Mouse (Mus musculus) MEL (cell line): ENCODE measurements at regions not wholly inside any gene's neighbourhood (a gene's known extent, or its start where the extent isn't known, plus 50 kb on each side); places are given as distances from the start of the nearest gene placed in this dataset.

Experiments used
- NRF1 ChIP-seq: IDR thresholded peaks from 2 replicates; pipeline ENCODE4 v1.6.1; 2014; ENCODE audit warnings: low read depth, mild to moderate bottlenecking, inconsistent platforms, low read length, improper control_type of control experiment, moderate library complexity; ENCODE audit not compliant: poor library complexity, insufficient read depth, severe bottlenecking
- POLR2A ChIP-seq, 2 experiments: IDR thresholded peaks; 2 replicates each; pipeline ENCODE4 v1.6.1; 2011 to 2012; ENCODE audit warnings: low read length in 2 of 2, mild to moderate bottlenecking in 2 of 2, control low read depth in 1 of 2, improper control_type of control experiment in 1 of 2, low read depth in 1 of 2, moderate library complexity in 1 of 2; ENCODE audit not compliant: control insufficient read depth in 1 of 2, insufficient read depth in 1 of 2, poor library complexity in 1 of 2

DNA sequence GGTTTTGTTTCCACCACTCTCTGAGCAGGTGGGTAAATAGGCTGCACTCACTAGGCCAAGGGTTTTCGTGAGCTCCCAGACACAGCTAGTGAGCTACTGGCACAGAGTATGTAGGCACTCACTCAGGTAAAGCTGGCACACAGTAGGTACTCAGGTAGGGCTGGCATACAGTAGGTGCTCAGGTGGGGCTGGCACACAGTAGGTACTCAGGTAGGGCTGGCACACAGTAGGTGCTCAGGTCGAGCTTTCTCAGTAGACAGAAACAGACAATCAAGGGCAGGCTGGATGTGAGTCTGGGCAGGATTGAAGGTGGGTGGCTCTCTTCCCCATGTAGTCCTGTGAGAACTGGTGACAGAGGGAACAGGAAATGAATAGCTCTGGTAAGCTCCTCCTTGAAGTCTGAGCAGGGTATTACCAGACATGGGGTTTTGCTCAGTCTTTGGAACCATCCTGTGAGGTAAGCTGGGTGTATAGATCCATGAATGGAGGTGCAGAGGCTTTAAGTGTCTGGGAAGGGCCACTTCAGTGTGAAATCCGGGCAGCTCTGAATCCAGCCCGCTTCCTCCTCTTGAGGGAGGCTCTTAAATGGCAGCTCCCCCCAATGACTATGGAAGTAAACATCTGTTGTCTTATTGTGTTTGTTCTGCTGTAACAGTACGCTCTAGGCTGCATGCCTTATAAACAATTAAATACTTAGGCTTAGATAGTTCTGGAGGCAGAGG lies 62.4 kb upstream of the Slc25a36 start:
- no peak for TF ChIP-seq POLR2A (IDR thresholded peaks at IDR 0.05; ENCODE audit: control insufficient read depth in 1 of 2, insufficient read depth in 1 of 2, low read depth in 1 of 2, low read length in 2 of 2, poor library complexity in 1 of 2)
- no peak for TF ChIP-seq NRF1
